Mouse (Mus musculus) hindbrain, embryonic 16.5 days (tissue): ENCODE measurements around the gene Micall2. TPM values are rescaled to one million over a fixed set of nuclear protein-coding genes. Genes with fewer than 3 reads are reported as not detected.
A peak's percentile ranks its signal among the peaks of the same experiment; 100 is the strongest.

Experiments used
- ATAC-seq: fragments of 200-750 bp; cut with Nextera tagmentation; 2 replicates; pipeline ENCODE4 v1.8.0; 2017; ENCODE audit warnings: moderate TSS enrichment, moderate library complexity
- H3K27ac ChIP-seq: fragments of 300-500 bp; sonication (generic); 2 replicates; pipeline ENCODE4 v1.5.1; 2014; ENCODE audit warnings: low read depth, mild to moderate bottlenecking, control low read depth, low read length, moderate library complexity
- H3K27me3 ChIP-seq: fragments of 300-500 bp; sonication (generic); replicated peaks from 2 replicates; pipeline ENCODE4 v1.6.1; 2014; ENCODE audit warnings: low read length; ENCODE audit not compliant: control insufficient read depth, insufficient read depth
- H3K36me3 ChIP-seq: fragments of 300-500 bp; sonication (generic); 2 replicates; pipeline ENCODE4 v1.6.1; 2014; ENCODE audit warnings: mild to moderate bottlenecking, low read length, moderate library complexity, mixed read lengths; ENCODE audit not compliant: control insufficient read depth, insufficient read depth
- H3K4me1 ChIP-seq: fragments of 300-500 bp; sonication (generic); 2 replicates; pipeline ENCODE4 v1.6.1; 2014; ENCODE audit warnings: low read depth, low read length; ENCODE audit not compliant: control insufficient read depth, insufficient read depth
- H3K4me2 ChIP-seq: fragments of 300-500 bp; sonication (generic); 2 replicates; pipeline ENCODE4 v1.6.1; 2014; ENCODE audit warnings: mild to moderate bottlenecking, low read length, control low read depth, moderate library complexity
- H3K4me3 ChIP-seq: fragments of 300-500 bp; sonication (generic); 2 replicates; pipeline ENCODE4 v1.5.1; 2014; ENCODE audit warnings: mild to moderate bottlenecking, low read length, control low read depth, moderate library complexity
- H3K9ac ChIP-seq: fragments of 300-500 bp; sonication (generic); 2 replicates; pipeline ENCODE4 v1.6.1; 2014; ENCODE audit warnings: low read depth, mild to moderate bottlenecking, control low read depth, low read length, moderate library complexity
- H3K9me3 ChIP-seq: fragments of 300-500 bp; sonication (generic); 2 replicates; pipeline ENCODE4 v1.6.1; 2014; ENCODE audit warnings: mild to moderate bottlenecking, low read length, moderate library complexity; ENCODE audit not compliant: control insufficient read depth
- WGBS: fragments of 180-500 bp; shearing (Covaris S2); extraction: QIAGEN DNeasy Blood & Tissue Kit; methylation state at CpG from one replicate; pipeline ENCODE4 v1.1.7; 2014; 5-methylcytosine and 5-hydroxymethylcytosine counted together
- polyA plus RNA-seq: library from polyadenylated mRNA; unstranded; fragments of >200 nt; fragmentation: Nextera tagmentation; extraction: Ambion mirVana; gene quantifications from 2 replicates; pipeline ENCODE4 v1.2.1, GENCODE M21; 2015

The Micall2 gene
- polyA plus RNA-seq, 1 experiment from 2014 or later, result 12.3 TPM

DNA sequence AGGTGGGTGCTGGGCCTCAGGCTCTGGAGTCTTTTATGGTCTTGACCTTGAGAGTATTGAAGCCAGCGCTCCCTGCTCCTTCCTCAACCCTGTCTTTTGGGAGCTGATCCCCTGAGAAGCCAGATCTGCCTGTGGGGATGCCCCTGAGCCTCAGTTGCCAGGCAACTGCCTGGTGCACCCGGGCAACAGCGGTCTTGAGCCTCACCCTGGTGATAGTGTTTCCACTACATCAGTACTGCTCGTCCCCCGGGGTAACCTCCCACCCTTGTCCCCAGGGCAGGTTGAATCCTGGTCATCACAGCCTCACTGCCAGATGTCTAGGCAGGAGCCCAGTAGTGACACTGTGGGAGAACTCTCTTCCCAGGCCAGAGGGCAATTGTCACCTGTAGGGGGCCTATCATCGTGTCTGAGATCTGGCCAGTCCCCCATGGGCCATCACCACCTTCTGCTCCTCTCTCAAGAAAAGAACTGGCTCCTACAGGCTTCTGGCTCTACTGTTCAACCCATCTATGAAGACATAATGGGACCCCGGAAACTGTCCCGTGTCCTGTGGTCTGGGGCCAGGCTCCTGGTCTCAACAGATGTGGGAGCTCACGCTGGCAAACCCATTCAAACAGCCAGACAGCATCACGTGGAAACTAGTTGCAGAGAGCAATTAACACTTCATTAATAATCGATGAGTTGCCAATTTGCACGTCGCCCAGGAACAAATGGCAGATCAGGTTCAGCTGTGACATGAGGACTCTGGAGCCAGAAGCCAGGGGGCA, 61.0 kb downstream of the Micall2 start:
- H3K9me3 ChIP-seq, result no peaks in the 10 kb centered on the region
- H3K4me1 ChIP-seq, result peaks cover 4% of the 10 kb centered on the region; the same call in 1 of the 2 replicates
- peaks cover 25% of the 10 kb centered on the region for H3K27me3 ChIP-seq
- H3K4me3 ChIP-seq, result no peak overlapping the region
- H3K27ac ChIP-seq, result no peak overlapping the region
- no peaks in the 10 kb centered on the region for H3K36me3 ChIP-seq
- H3K4me2 ChIP-seq, result no peak overlapping the region
- 23% methylated on average over 13 of the region's 13 CpGs for WGBS
- ATAC-seq, result no peak
- H3K9ac ChIP-seq, result no peak overlapping the region

GRCm38 (mm10) chr5:139669380-139669779, 66.8 kb downstream of the Micall2 start:
- WGBS, result 14% methylated on average over 8 of the region's 8 CpGs
- ATAC-seq, result no peak

GRCm38 (mm10) chr5:139668494-139668893, 67.6 kb downstream of the Micall2 start:
- Histone ChIP-seq H3K4me3 (peak overlapping the region; percentile 13; the same call in 1 of the 2 replicates), H3K27me3 (peaks cover 30% of the 10 kb centered on the region), H3K4me1 (peaks cover 5% of the 10 kb centered on the region; the same call in 1 of the 2 replicates), H3K27ac (no peak overlapping the region), H3K36me3 (no peaks in the 10 kb centered on the region), H3K9me3 (no peaks in the 10 kb centered on the region), H3K9ac (no peak overlapping the region), H3K4me2 (peak overlapping the region; percentile 46; the same call in 1 of the 2 replicates)
- peak; percentile 65 for ATAC-seq
- under 1% methylated on average over 24 of the region's 24 CpGs for WGBS

More at GRCm38 (mm10) chr5:139669380-139669779, 66.8 kb downstream of the Micall2 start:
- Histone ChIP-seq H3K4me2 (no peak overlapping the region), H3K4me3 (no peak overlapping the region), H3K27ac (no peak overlapping the region), H3K9ac (no peak overlapping the region), H3K4me1 (peaks cover 5% of the 10 kb centered on the region; the same call in 1 of the 2 replicates), H3K27me3 (peaks cover 32% of the 10 kb centered on the region), H3K9me3 (no peaks in the 10 kb centered on the region), H3K36me3 (no peaks in the 10 kb centered on the region)

DNA sequence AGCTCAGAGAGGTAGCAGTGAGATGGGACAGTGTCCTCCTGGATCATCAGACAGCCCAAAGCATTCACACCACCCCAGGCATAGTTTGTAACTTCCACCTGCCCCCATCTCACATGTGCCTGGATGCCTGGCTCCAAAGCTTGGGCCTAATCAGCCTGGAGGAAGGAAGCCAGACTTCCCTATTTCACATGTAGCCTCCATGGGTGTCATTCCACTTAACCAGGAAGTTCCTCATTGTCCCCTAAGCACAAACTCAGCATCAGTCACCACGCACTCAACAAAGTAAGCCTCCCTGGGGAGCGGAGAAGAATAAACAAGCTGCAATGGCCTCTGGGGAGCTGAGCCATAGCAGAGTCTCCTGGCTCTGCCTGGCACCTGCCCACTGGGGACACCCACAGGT, 69.6 kb downstream of the Micall2 start:
- no peak overlapping the region for H3K9ac ChIP-seq
- H3K9me3 ChIP-seq, result no peaks in the 10 kb centered on the region
- no peak overlapping the region for H3K4me2 ChIP-seq
- H3K4me1 ChIP-seq, result peaks cover 5% of the 10 kb centered on the region; the same call in 1 of the 2 replicates
- ATAC-seq, result no peak
- WGBS, result 46% methylated on average over 2 of the region's 2 CpGs
- no peaks in the 10 kb centered on the region for H3K36me3 ChIP-seq
- peaks cover 19% of the 10 kb centered on the region for H3K27me3 ChIP-seq
- H3K27ac ChIP-seq, result no peak overlapping the region
- H3K4me3 ChIP-seq, result no peak overlapping the region

GRCm38 (mm10) chr5:139665375-139665774, 70.8 kb downstream of the Micall2 start:
- Histone ChIP-seq H3K4me1 (peaks cover 5% of the 10 kb centered on the region; the same call in 1 of the 2 replicates), H3K27ac (no peak overlapping the region), H3K27me3 (peaks cover 22% of the 10 kb centered on the region), H3K9ac (no peak overlapping the region), H3K4me2 (no peak overlapping the region), H3K36me3 (no peaks in the 10 kb centered on the region), H3K9me3 (no peaks in the 10 kb centered on the region), H3K4me3 (no peak overlapping the region)
- 63% methylated on average over 3 of the region's 3 CpGs for WGBS
- ATAC-seq, result no peak

- Histone ChIP-seq H3K27ac (no peak overlapping the region), H3K27me3 (peaks cover 14% of the 10 kb centered on the region), H3K4me1 (peaks cover 4% of the 10 kb centered on the region; the same call in 1 of the 2 replicates), H3K36me3 (no peaks in the 10 kb centered on the region), H3K4me3 (no peak overlapping the region), H3K4me2 (no peak overlapping the region), H3K9me3 (no peaks in the 10 kb centered on the region), H3K9ac (no peak overlapping the region)
- ATAC-seq, result no peak
- 72% methylated on average over 8 of the region's 8 CpGs for WGBS
These were observed 74.4 kb downstream of the Micall2 start for GRCm38 (mm10) chr5:139661713-139662112.

DNA sequence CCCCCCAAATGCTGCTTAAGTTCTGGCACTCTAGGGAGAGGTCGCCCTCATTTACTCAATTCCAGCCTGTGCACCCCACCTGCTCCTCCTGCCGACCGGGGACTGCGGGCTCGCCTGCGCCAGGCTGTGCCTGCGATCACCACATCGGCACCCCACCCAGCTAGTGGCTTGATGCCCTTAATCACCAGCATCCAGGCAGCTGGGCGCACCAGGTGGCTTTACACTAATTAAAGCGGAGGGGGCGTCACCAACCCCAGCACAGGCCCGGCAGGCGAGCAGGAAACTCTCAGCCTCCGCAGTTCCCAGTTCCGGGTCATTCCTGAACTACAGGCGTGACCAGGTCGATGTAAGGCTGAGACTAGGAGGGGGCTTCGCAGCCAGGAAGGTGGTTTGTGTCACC, 76.8 kb downstream of the Micall2 start:
- H3K27ac ChIP-seq, result no peak overlapping the region
- H3K27me3 ChIP-seq, result peaks cover 14% of the 10 kb centered on the region
- H3K36me3 ChIP-seq, result no peaks in the 10 kb centered on the region
- H3K4me2 ChIP-seq, result peak overlapping the region; percentile 39
- no peak overlapping the region for H3K9ac ChIP-seq
- peak; percentile 50; the same call in 1 of the 2 replicates for ATAC-seq
- no peaks in the 10 kb centered on the region for H3K9me3 ChIP-seq
- 0 out of 2 replicates have a peak overlapping the region, but pooled peaks have one; percentile 4 for H3K4me3 ChIP-seq
- WGBS, result 2% methylated on average over 18 of the region's 18 CpGs
- H3K4me1 ChIP-seq, result peaks cover 4% of the 10 kb centered on the region; the same call in 1 of the 2 replicates

DNA sequence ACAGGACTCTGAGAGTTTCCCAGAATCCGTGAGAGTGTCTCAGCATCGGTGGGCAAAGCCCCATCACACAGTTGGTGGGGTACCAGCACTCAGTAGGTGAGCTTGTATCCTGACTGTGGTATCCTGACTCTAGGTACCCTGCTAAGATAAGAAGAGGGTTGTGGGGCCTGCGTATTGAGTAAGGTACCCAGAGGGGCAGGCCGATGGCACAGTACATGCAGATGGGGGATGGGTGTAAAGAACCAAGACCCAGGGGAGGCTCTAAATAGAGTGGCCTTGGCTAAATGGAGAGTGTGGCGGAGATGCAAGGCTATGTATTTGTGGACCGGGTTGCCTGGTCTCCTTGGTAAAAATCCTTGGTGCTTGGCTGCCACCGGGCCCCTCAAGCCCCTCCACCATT, 77.3 kb downstream of the Micall2 start:
- WGBS, result 27% methylated on average over 5 of the region's 7 CpGs
- H3K4me1 ChIP-seq, result peaks cover 4% of the 10 kb centered on the region; the same call in 1 of the 2 replicates
- no peaks in the 10 kb centered on the region for H3K36me3 ChIP-seq
- H3K4me3 ChIP-seq, result no peak overlapping the region
- no peaks in the 10 kb centered on the region for H3K9me3 ChIP-seq
- H3K4me2 ChIP-seq, result no peak overlapping the region
- H3K9ac ChIP-seq, result no peak overlapping the region
- ATAC-seq, result no peak
- H3K27ac ChIP-seq, result no peak overlapping the region
- H3K27me3 ChIP-seq, result peaks cover 14% of the 10 kb centered on the region

DNA sequence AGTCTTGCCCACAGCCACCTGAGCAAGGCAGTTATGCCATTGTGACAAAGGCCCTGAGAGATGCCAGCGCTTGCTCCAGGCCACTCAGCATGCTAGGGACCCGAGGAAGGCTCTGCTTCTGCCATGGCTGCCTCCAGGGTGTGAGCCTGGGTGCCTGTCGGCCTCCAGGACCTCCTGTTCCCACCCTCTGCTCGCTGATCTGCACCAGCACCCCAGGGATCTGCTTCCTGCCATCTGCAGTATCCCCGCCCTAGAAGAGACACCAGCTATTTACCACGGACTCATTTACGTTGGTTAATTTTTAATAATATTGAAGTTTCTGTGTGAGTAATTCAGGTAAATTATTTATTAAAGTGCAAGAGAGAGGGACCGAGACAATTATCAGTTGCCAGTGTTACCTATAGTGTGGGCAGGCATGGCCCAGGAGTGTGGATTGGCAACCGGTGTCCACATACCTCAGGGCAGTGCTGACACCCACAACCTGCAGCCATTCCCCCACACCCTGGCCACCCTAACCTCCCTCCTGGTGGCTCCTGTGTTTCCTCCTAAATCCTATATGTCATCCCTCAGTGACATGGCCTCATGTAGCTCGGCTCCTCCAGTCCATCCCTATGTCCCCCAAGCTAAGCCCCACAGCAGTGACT, 78.1 kb downstream of the Micall2 start:
- Histone ChIP-seq H3K27me3 (peaks cover 14% of the 10 kb centered on the region), H3K27ac (no peak overlapping the region), H3K4me3 (no peak overlapping the region), H3K9me3 (no peaks in the 10 kb centered on the region), H3K4me1 (peaks cover 4% of the 10 kb centered on the region; the same call in 1 of the 2 replicates), H3K4me2 (no peak overlapping the region), H3K36me3 (no peaks in the 10 kb centered on the region), H3K9ac (no peak overlapping the region)
- 53% methylated on average over 10 of the region's 10 CpGs for WGBS
- no peak for ATAC-seq
